Mouse (Mus musculus) stomach, embryonic 14.5 days (tissue): Measurements from ENCODE around the gene Tspan9. TPM values are rescaled to one million over a fixed set of nuclear protein-coding genes. Genes with fewer than 3 reads are reported as not detected.

Experiments
- ATAC-seq: fragments of 200-750 bp; cut with Nextera tagmentation; 2 replicates; pipeline ENCODE4 v1.8.0; 2017; ENCODE audit warnings: low read depth, moderate TSS enrichment; ENCODE audit not compliant: insufficient number of reproducible peaks, insufficient read depth, low FRiP score
- H3K27ac ChIP-seq: fragments of 300-500 bp; sonication (generic); 2 replicates; pipeline ENCODE4 v1.5.1; 2014; ENCODE audit warnings: mild to moderate bottlenecking, low read length, moderate library complexity, mixed read lengths
- H3K27me3 ChIP-seq: fragments of 300-500 bp; sonication (generic); 2 replicates; pipeline ENCODE4 v1.6.1; 2014; ENCODE audit warnings: low read length, control low read depth, mixed read lengths; ENCODE audit not compliant: control insufficient read depth, insufficient read depth
- H3K36me3 ChIP-seq: fragments of 300-500 bp; sonication (generic); 2 replicates; pipeline ENCODE4 v1.6.1; 2014; ENCODE audit warnings: mild to moderate bottlenecking, control low read depth, low read length, moderate library complexity, mixed read lengths; ENCODE audit not compliant: control insufficient read depth, insufficient read depth
- H3K4me1 ChIP-seq: fragments of 300-500 bp; sonication (generic); 2 replicates; pipeline ENCODE4 v1.6.1; 2014; ENCODE audit warnings: low read length, control low read depth, mixed read lengths; ENCODE audit not compliant: control insufficient read depth, insufficient read depth
- H3K4me2 ChIP-seq: fragments of 300-500 bp; sonication (generic); replicated peaks from 2 replicates; pipeline ENCODE4 v1.6.1; 2014; ENCODE audit warnings: low read depth, low read length, control low read depth
- H3K4me3 ChIP-seq: fragments of 300-500 bp; sonication (generic); 2 replicates; pipeline ENCODE4 v1.5.1; 2014; ENCODE audit warnings: low read depth, low read length, control low read depth
- H3K9ac ChIP-seq: fragments of 300-500 bp; sonication (generic); replicated peaks from 2 replicates; pipeline ENCODE4 v1.6.1; 2014; ENCODE audit warnings: low read depth, mild to moderate bottlenecking, control low read depth, low read length, moderate library complexity, mixed read lengths
- H3K9me3 ChIP-seq: fragments of 300-500 bp; sonication (generic); 2 replicates; pipeline ENCODE4 v1.6.1; 2016; ENCODE audit warnings: low read depth, low read length, control low read depth; ENCODE audit not compliant: control insufficient read depth
- WGBS: fragments of 180-500 bp; shearing (Covaris S2); extraction: QIAGEN DNeasy Blood & Tissue Kit; methylation state at CpG from one replicate; pipeline ENCODE4 v1.1.7; 2014; 5-methylcytosine and 5-hydroxymethylcytosine counted together
- polyA plus RNA-seq: library from polyadenylated mRNA; unstranded; fragments of >200 nt; fragmentation: Nextera tagmentation; extraction: Ambion mirVana; gene quantifications from 2 replicates; pipeline ENCODE4 v1.2.1, GENCODE M21; 2014

Tspan9 gene
- polyA plus RNA-seq, 1 experiment from 2014 or later, result 124 TPM

DNA sequence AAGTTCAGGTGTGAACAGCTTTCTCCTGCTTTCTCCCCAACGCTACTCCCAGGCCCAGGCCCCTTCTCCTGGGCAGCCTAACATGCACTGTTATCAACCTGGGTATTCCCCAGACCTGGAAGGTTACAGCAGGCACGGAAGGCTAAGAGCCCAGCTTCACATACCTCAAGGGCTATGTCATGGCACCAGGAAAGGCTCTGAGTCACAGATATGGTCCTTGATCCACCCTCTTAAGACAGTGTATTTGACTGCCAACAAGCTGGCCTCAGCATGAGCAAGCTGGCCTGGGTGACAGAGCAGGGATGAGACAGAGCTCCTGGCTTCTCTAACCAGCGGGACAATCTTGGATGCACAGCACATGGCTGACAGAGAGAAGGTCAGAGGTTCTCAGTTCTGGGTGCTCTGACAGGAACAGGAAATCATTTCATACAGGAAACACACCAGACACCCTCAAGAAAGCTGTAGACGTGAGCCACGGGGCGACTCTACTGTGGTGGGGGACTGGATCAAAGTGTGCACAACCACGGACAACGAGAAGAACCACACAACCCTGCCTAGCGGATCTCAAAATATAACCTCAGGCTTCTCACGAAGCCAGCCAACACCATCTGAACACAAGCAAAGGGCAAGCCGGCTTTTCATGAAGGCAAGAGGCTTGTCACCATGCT, 151.8 kb downstream of the Tspan9 start:
- Histone ChIP-seq H3K9me3 (no peaks in the 10 kb centered on the region), H3K4me2 (no peak overlapping the region)
- no peak for ATAC-seq

DNA sequence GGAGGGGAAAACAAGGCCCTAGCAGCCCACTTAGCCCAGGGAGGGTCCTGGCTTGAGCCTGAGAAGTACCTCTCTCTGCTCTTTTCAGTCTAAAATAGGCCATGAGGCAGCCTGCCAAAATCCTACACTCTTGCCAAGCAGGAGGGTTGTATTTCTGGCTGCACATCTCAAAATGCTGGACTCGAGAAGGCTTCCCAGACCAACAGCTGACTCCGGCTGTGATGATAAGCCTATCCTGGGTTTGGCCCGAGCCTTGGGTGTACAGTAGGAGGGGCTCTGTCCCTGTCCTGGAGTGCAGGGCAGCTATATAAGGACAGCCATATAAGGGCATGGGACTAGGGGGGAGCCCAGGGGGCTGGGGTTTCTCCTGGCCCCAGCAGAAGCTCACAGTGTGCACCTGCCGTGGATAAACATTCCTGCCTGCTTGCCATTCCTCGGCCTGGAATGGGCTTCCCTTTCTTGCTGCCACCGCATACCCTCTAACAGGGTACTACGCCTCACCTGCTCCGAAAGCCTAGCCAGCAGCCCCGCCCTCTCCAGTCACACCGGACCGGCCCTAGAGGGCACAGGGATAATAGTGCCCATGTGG, 153.7 kb downstream of the Tspan9 start:
- ATAC-seq, result peak; percentile 83; the same call in 1 of the 2 replicates
- no peak overlapping the region for H3K9ac ChIP-seq
- peaks cover 23% of the 10 kb centered on the region for H3K4me1 ChIP-seq
- H3K27ac ChIP-seq, result peak overlapping the region; percentile 82
- no peaks in the 10 kb centered on the region for H3K9me3 ChIP-seq
- peaks cover 4% of the 10 kb centered on the region; the same call in 1 of the 2 replicates for H3K36me3 ChIP-seq
- no peak overlapping the region for H3K4me2 ChIP-seq
- WGBS, result 45% methylated on average over 11 of the region's 11 CpGs
- H3K27me3 ChIP-seq, result no peaks in the 10 kb centered on the region
- no peak overlapping the region for H3K4me3 ChIP-seq

More for the DNA sequence above, 151.8 kb downstream of the Tspan9 start:
- H3K36me3 ChIP-seq, result peaks cover 4% of the 10 kb centered on the region; the same call in 1 of the 2 replicates
- H3K4me1 ChIP-seq, result peaks cover 21% of the 10 kb centered on the region
- H3K9ac ChIP-seq, result no peak overlapping the region
- WGBS, result 76% methylated on average over 11 of the region's 11 CpGs
- H3K4me3 ChIP-seq, result no peak overlapping the region
- H3K27ac ChIP-seq, result peak overlapping the region; percentile 45
- no peaks in the 10 kb centered on the region for H3K27me3 ChIP-seq

DNA sequence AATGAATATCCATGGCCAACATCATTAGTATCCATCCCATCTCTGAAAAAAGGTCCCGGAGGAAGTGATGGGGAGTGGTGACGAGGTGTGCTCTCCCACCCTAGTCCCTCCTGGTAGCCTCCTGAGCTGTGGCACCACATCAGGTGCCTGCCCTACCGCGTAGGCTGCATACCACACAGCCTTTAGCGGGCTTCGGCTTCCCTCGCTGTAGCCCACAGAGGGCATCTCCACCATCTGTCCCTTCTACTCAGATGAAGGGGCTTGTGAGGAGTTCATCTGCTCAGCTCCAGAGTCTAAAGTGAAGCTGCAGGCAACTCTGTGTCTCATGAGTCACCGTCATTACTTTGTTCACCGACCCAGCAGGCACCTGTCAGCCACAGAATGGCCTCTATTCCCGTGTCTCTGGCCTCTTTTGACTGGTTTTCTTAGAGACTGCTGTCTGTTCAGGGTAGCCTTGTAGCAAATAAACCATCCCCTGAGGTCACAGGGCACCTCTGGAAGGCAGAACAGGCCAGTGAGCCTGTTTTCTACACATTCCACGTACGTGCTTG, 154.4 kb downstream of the Tspan9 start:
- Histone ChIP-seq H3K27ac (peak overlapping the region; percentile 82; the same call in 1 of the 2 replicates), H3K9ac (no peak overlapping the region), H3K4me2 (no peak overlapping the region), H3K9me3 (no peaks in the 10 kb centered on the region), H3K4me1 (peaks cover 23% of the 10 kb centered on the region), H3K27me3 (no peaks in the 10 kb centered on the region), H3K4me3 (no peak overlapping the region), H3K36me3 (peaks cover 7% of the 10 kb centered on the region; the same call in 1 of the 2 replicates)
- WGBS, result 82% methylated on average over 12 of the region's 12 CpGs
- ATAC-seq, result no peak

DNA sequence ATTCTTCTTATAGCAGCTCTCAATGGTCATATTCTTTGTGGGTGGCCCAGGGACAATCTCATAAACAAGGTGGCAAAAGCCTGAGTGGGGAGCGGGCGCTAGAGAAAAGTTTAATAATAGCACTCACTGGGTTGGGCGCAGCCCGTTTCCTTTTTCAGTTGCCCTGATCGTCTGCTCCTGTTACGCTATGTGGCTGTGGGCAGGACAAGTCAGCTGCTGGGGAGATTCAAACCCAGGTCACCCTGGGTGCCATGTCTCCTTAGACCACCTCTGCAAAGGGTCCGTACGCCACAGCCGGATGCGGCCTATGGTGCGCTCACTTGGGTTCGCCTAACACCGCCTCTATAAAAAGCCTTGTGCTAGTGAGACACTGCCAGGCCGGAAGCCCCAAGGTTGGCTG, 156.0 kb downstream of the Tspan9 start:
- no peak overlapping the region for H3K9ac ChIP-seq
- no peaks in the 10 kb centered on the region for H3K27me3 ChIP-seq
- H3K9me3 ChIP-seq, result no peaks in the 10 kb centered on the region
- whole genome bisulfite sequencing, result 89% methylated on average over 14 of the region's 14 CpGs
- H3K4me2 ChIP-seq, result no peak overlapping the region
- no peak for ATAC-seq
- no peak overlapping the region for H3K4me3 ChIP-seq
- peaks cover 3% of the 10 kb centered on the region; the same call in 1 of the 2 replicates for H3K36me3 ChIP-seq
- no peak overlapping the region for H3K27ac ChIP-seq
- peaks cover 23% of the 10 kb centered on the region for H3K4me1 ChIP-seq

DNA sequence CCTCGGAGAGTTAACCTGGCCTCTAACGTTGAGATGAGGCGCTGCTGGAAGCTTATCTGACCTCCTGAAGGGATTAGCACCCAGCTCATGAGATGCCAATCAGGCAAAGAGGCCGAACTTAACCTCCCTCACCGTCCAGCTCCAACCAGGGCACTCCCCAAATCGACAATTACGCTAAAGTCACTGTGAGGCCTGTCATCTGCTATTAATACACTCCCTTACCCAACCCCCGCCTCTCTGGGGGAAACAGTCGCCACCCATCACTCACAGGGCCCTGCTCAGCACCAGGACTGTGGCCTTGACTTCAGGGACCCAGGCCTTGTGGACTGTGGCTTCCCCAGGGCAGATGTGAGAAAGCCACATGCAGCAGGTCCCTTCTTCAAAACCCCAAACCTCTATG, 157.0 kb downstream of the Tspan9 start:
- H3K27me3 ChIP-seq, result no peaks in the 10 kb centered on the region
- no peak overlapping the region for H3K4me3 ChIP-seq
- no peak overlapping the region for H3K9ac ChIP-seq
- no peak overlapping the region for H3K27ac ChIP-seq
- no peak overlapping the region for H3K4me2 ChIP-seq
- H3K9me3 ChIP-seq, result no peaks in the 10 kb centered on the region
- no peak for ATAC-seq
- H3K4me1 ChIP-seq, result peaks cover 19% of the 10 kb centered on the region
- WGBS, result 49% methylated on average over 9 of the region's 9 CpGs
- peaks cover 3% of the 10 kb centered on the region; the same call in 1 of the 2 replicates for H3K36me3 ChIP-seq

DNA sequence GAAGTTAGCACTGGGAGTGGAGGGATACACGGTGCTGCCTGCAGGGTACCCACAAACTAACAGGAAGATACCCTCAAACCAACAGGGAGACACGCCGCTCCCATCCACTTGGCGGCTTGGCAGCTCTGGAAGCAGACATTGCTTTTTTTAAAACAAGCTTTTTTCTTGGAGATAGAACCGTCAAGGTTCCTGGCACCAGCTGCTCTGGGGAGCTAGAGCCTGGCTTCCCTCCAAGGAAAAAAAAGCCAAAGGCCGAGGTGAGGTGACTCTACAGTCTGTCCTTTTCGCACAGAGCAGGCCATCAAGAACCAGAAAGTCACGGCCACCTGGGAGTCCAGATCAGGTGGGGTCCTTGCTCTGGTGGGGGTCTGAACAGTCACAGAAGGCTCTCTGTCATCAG, 162.2 kb downstream of the Tspan9 start:
- Histone ChIP-seq H3K4me2 (no peak overlapping the region), H3K4me1 (peaks cover 10% of the 10 kb centered on the region; the same call in 1 of the 2 replicates), H3K27ac (peak overlapping the region; percentile 52; the same call in 1 of the 2 replicates), H3K9me3 (no peaks in the 10 kb centered on the region), H3K36me3 (peaks cover 3% of the 10 kb centered on the region; the same call in 1 of the 2 replicates), H3K9ac (no peak overlapping the region), H3K27me3 (no peaks in the 10 kb centered on the region), H3K4me3 (no peak overlapping the region)
- ATAC-seq, result no peak
- WGBS, result 38% methylated on average over 8 of the region's 8 CpGs

DNA sequence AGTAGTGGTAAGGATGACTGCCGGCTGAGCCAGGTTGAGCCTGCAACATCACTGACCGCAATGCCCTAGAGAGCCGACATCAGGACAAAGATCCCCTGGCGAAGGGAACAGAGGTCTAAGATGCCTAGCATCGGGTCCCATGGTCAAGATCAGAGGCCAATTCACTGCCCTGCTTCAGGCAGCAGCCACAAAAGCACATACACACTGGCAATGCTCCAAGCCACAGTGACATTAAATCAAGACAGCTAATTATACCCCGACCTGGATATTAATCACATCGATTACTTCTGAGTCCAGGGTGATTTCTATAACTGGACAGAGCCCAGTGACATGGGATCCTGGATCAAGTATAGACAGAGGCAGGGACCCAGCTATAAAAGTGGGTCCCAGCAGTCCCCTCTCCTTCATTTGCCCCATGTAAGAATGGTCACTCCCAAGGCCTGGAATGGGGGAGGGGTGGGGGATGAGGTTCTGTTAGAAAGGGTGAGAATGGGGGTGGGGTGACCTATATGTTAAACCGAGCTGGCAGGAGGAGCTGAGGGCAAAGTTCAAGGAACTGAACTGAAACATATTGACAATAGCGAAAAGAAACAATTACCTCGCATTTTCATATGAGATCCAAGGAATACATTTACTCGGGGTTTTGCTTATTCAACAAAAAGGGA, 162.9 kb downstream of the Tspan9 start:
- no peak for ATAC-seq
- peaks cover 8% of the 10 kb centered on the region; the same call in 1 of the 2 replicates for H3K4me1 ChIP-seq
- no peak overlapping the region for H3K4me2 ChIP-seq
- no peak overlapping the region for H3K4me3 ChIP-seq
- peak overlapping the region; percentile 52; the same call in 1 of the 2 replicates for H3K27ac ChIP-seq
- H3K9ac ChIP-seq, result no peak overlapping the region
- peaks cover 3% of the 10 kb centered on the region; the same call in 1 of the 2 replicates for H3K36me3 ChIP-seq
- WGBS, result 60% methylated on average over 11 of the region's 11 CpGs
- no peaks in the 10 kb centered on the region for H3K9me3 ChIP-seq
- H3K27me3 ChIP-seq, result no peaks in the 10 kb centered on the region

DNA sequence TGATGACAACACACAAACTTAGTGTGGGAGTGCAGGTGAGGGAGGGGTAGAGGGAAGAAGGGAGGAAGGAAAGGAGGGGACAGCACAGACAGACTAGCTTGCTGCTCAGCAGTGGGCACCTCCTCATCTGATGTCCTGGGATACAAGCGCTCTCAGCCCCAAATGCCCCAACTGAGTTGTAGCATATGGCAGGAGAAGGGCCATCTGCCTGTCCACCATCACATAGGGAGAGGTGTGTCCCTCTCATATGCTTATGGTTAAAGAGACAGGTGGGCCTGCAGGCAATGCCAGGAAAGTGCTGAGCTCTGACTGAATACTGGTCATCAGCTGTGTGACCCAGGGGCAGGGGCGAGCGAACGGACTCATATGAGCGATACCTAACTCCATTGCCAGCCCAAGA, 163.6 kb downstream of the Tspan9 start:
- Histone ChIP-seq H3K9me3 (no peaks in the 10 kb centered on the region), H3K36me3 (peaks cover 3% of the 10 kb centered on the region; the same call in 1 of the 2 replicates), H3K27ac (no peak overlapping the region), H3K27me3 (no peaks in the 10 kb centered on the region), H3K4me2 (no peak overlapping the region), H3K9ac (no peak overlapping the region), H3K4me1 (peaks cover 8% of the 10 kb centered on the region; the same call in 1 of the 2 replicates), H3K4me3 (no peak overlapping the region)
- WGBS, result 94% methylated on average over 5 of the region's 5 CpGs
- no peak for ATAC-seq
